Mouse (Mus musculus) small intestine, adult 2 months (tissue): ENCODE measurements around the gene Pde4d.

Experiments
- CTCF ChIP-seq: fragments of 200-500 bp; IDR thresholded peaks from 2 replicates; pipeline ENCODE4 v1.5.1; 2012; ENCODE audit warnings: low read depth, mild to moderate bottlenecking, control low read depth, inconsistent platforms, low read length, moderate library complexity, mixed read lengths; ENCODE audit not compliant: insufficient replicate concordance, insufficient read length; ENCODE audit errors: extremely low read depth
- POLR2A ChIP-seq: fragments of 200-500 bp; IDR thresholded peaks from 2 replicates; pipeline ENCODE4 v1.6.1; 2012; ENCODE audit warnings: low read depth, mild to moderate bottlenecking, control low read depth, inconsistent platforms, low read length, moderate library complexity

DNA sequence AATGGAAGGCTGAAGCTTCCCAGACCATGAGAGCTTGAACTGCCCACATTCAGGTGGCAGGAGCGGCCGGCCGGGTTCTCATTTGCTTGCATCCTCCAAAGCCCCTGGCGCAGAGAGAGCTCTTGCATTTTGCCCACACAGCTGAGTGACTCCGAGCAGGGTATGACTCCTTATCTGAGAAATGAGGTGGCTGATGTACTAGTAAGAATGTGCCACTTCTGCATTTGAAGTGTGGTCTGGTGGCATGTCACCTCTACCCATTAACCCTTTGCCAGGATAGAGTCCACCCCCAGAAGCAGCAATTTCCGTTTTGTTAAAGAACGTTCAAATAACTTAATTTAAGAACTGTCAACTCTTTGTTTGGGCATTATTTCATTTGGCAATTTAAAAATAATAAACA, 412.0 kb downstream of the Pde4d start:
- no peak for TF ChIP-seq CTCF
- TF ChIP-seq POLR2A, result no peak
